Mouse (Mus musculus) spleen, postnatal 4 days (tissue): ENCODE measurements around the gene Ackr3.

ENCODE experiments used
- DNase-seq, 2 experiments: peaks; one replicate each; pipeline ENCODE4 v3.0.0; 2022; ENCODE audit warnings: low spot score in 2 of 2

Ackr3 gene

DNA sequence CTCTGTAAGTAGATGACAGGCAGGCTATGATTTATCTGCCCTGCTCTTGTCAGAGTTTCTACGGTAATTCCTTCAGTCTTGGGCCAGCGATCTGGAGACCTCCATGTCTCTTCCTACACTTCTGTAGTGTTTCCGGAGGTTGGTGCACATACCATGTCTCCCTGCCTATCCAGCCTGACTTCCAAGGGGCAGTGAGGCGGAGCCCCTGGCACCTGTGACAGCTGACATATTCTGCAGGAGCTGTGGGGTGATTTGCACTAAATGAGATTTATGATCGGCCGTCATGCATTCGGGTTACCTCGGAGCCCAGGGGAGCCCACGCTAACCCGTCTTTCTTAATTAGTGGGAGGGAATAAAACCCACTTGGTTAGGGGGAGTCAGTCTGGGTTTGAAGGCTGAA lies 49.7 kb downstream of the Ackr3 start:
- DNase-seq: no peak

DNA sequence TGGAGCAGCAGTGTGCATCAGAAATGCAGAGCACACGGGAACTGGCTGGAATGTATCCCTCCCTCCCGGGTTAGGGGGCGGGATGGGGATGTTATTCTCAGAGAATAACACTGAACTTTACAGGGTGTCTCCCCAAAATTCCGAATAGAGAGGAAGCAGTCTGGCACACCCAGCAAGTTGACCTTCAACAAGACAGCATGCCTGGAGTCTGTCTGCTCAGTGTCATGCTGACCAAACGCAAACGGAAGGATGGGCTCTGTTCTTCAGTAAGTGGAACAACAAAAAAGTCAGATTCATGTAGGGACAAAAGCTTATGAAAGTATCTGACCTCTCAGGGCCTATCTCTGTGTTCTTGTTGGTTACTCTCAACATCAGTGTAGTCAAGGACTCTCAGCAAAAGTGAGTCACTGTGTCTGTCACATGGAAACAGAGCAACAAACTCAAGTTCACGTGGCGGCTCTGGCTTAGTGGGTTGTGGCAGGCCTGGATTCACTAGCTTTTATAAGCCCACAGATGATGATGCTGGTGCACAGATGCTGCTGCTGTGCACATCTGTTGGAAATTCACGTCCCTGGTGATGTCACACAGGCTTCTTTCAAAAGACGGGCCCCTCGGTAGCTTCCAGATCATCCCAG lies 54.6 kb downstream of the Ackr3 start:
- peak in 1 of 2 experiments; percentile 50 for DNase-seq

DNA sequence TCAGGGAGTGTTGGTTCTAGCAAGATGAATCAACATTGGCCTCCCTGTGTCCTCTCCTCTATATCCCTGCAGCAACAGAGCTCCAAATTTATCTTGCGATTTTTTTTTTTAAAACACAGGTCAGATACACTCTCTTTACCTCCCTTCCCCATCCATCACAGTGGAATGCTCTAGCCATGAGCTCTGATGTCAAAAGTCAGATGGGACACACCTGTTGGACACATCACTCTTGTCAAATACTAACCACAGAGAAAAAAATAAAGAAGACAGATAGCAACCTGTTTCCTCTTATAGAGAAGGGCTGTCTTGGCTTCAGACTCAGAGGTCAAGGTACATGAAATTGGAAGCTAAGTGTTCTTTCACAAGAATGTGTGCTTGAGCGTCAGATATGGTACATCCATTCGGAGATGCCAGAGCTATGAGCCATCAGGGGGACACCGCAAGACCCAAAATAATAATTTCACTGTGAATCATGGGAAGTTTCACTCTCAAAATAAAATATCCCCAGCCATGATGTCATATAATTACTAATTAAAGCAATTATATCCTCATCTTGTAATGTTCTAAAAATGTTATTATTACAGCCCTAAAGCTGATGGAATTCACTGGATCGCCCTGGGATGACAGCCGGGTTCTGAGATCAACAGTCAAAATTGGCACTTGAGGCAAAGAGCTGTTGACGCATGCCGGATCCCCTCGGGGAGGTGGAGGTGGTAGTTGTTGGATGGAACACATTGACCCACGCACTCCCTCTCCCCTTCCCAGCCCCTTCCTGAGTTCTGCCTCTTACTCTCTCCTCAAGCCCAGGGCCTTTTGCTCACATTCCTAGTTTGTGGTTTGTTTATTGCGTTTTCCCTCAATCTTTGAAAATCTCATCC lies 57.2 kb downstream of the Ackr3 start:
- DNase-seq: no peak

GRCm38 (mm10) chr1:90262380-90262779 lies 58.6 kb downstream of the Ackr3 start:
- DNase-seq: no peak
